Comparison of ENCODE assay signal across 8 mouse cellular contexts in the genomic region with DNA sequence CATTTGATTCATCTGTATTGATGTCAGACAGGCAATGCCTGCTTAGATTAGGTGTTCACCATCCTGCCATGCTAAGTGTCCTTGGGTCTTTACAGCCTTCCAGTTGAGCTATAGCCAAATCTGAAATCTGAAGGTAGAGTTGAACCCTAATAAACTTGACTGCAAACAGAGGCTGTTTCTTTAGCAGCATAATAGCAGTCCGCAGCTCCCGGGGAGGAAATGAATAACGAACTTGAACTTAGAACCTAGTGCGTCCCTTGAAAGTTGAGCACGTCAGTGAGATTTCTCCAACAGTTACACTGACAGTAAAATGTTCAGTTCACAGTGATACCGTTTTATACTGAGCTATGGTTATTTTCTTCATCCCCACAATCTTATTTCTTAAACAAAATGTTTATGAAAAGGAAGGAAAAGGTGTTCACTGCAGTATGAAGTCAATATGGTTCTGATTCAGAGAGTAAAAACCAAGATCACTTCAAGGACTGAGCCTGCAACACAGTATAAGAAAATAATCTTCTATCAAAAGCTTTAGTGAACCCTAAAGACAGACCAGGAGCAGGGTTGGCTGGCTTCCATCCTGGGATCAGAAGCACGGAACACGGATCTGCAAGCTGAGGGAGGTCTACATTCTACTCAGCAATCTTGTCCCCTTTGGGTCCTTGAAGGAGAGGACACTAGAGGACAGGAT.
DNase-seq lines count a peak whose midpoint lies in the region; ATAC-seq and TF ChIP-seq lines count a peak whose summit lies in the region.

No protein-coding gene starts in this region.

- peak overlapping the region; percentile 61 for H3K4me2 ChIP-seq in embryonic facial prominence, embryonic 14.5 days (ENCODE audit: low read depth, low read length)
- H3K4me2 ChIP-seq in hindbrain, embryonic 14.5 days (replicated peaks), result peak overlapping the region; percentile 55
- H3K4me2 ChIP-seq in liver, embryonic 12.5 days, result peak overlapping the region; percentile 72
- H3K4me2 ChIP-seq in stomach, embryonic 14.5 days (replicated peaks; ENCODE audit: low read depth, low read length), result peak overlapping the region; percentile 41

- DNase-seq in layer of hippocampus, adult 2 months (ENCODE audit: low spot score in 2 of 2), result no peak
- no peak for DNase-seq in layer of hippocampus, postnatal 25 days (ENCODE audit: extremely low spot score in 1 of 2, low spot score in 1 of 2)
- DNase-seq in embryonic facial prominence, embryonic 14.5 days (ENCODE audit: low spot score), result peak; percentile 29
- no peak for DNase-seq in hindbrain, embryonic 14.5 days (ENCODE audit: low spot score)
- no peak for DNase-seq in right cerebral cortex, postnatal 4 days
- no peak for DNase-seq in layer of hippocampus, postnatal 14 days (ENCODE audit: low spot score in 2 of 2)

- no peak for TF ChIP-seq CTCF in layer of hippocampus, adult 2 months (conservative IDR thresholded peaks at IDR 0.05)

- H3K27ac ChIP-seq in layer of hippocampus, adult 2 months, result peak overlapping the region; percentile 82
- H3K27ac ChIP-seq in embryonic facial prominence, embryonic 14.5 days (replicated peaks; ENCODE audit: low read depth, low read length), result peak overlapping the region; percentile 94
- H3K27ac ChIP-seq in hindbrain, embryonic 14.5 days, result peak overlapping the region; percentile 97
- peak overlapping the region; percentile 77 for H3K27ac ChIP-seq in liver, embryonic 12.5 days
- peak overlapping the region; percentile 84 for H3K27ac ChIP-seq in stomach, embryonic 14.5 days (ENCODE audit: low read length)

- H3K9ac ChIP-seq in embryonic facial prominence, embryonic 14.5 days (ENCODE audit: low read depth, low read length), result peak overlapping the region; percentile 58
- peak overlapping the region; percentile 58 for H3K9ac ChIP-seq in hindbrain, embryonic 14.5 days
- H3K9ac ChIP-seq in liver, embryonic 12.5 days, result peak overlapping the region; percentile 49
- no peak overlapping the region; the same call in 1 of the 2 replicates for H3K9ac ChIP-seq in stomach, embryonic 14.5 days (replicated peaks; ENCODE audit: low read depth, low read length)

- WGBS in embryonic facial prominence, embryonic 14.5 days, result 7% methylated on average over 8 of the region's 8 CpGs
- WGBS in hindbrain, embryonic 14.5 days, result 14% methylated on average over 8 of the region's 8 CpGs
- WGBS in liver, embryonic 12.5 days (ENCODE audit: insufficient replicate concordance), result 32% methylated on average over 8 of the region's 8 CpGs
- 4% methylated on average over 8 of the region's 8 CpGs for WGBS in stomach, embryonic 14.5 days

- no peaks in the 10 kb centered on the region for H3K36me3 ChIP-seq in embryonic facial prominence, embryonic 14.5 days (ENCODE audit: control insufficient read depth, insufficient read depth, low read length)
- no peaks in the 10 kb centered on the region for H3K36me3 ChIP-seq in hindbrain, embryonic 14.5 days (replicated peaks; ENCODE audit: control insufficient read depth, insufficient read depth)
- no peaks in the 10 kb centered on the region for H3K36me3 ChIP-seq in liver, embryonic 12.5 days
- H3K36me3 ChIP-seq in stomach, embryonic 14.5 days (ENCODE audit: control insufficient read depth, insufficient read depth, low read length), result no peaks in the 10 kb centered on the region

- no peaks in the 10 kb centered on the region for H3K9me3 ChIP-seq in embryonic facial prominence, embryonic 14.5 days (ENCODE audit: control insufficient read depth, low read length)
- H3K9me3 ChIP-seq in hindbrain, embryonic 14.5 days (ENCODE audit: control insufficient read depth, low read length), result no peaks in the 10 kb centered on the region
- H3K9me3 ChIP-seq in liver, embryonic 12.5 days (replicated peaks), result no peaks in the 10 kb centered on the region
- no peaks in the 10 kb centered on the region for H3K9me3 ChIP-seq in stomach, embryonic 14.5 days (ENCODE audit: control insufficient read depth, low read depth, low read length)

- H3K27me3 ChIP-seq in embryonic facial prominence, embryonic 14.5 days (replicated peaks; ENCODE audit: control insufficient read depth, insufficient read depth, low read length), result no peaks in the 10 kb centered on the region
- no peaks in the 10 kb centered on the region for H3K27me3 ChIP-seq in hindbrain, embryonic 14.5 days (ENCODE audit: control insufficient read depth, insufficient read depth, low read length)
- no peaks in the 10 kb centered on the region for H3K27me3 ChIP-seq in liver, embryonic 12.5 days (replicated peaks)
- no peaks in the 10 kb centered on the region for H3K27me3 ChIP-seq in stomach, embryonic 14.5 days (ENCODE audit: control insufficient read depth, insufficient read depth, low read length)

- peak overlapping the region; percentile 57 for H3K4me3 ChIP-seq in layer of hippocampus, adult 2 months
- H3K4me3 ChIP-seq in embryonic facial prominence, embryonic 14.5 days (ENCODE audit: low read depth, low read length), result peak overlapping the region; percentile 37
- peak overlapping the region; percentile 27 for H3K4me3 ChIP-seq in hindbrain, embryonic 14.5 days (replicated peaks; ENCODE audit: low read length)
- H3K4me3 ChIP-seq in liver, embryonic 12.5 days, result peak overlapping the region; percentile 44
- H3K4me3 ChIP-seq in stomach, embryonic 14.5 days (ENCODE audit: low read depth, low read length), result peak overlapping the region; percentile 28

- peak; percentile 80 for ATAC-seq in embryonic facial prominence, embryonic 14.5 days (ENCODE audit: low read depth)
- ATAC-seq in hindbrain, embryonic 14.5 days (ENCODE audit: low FRiP score), result no peak; the same call in 1 of the 2 replicates
- peak; percentile 82 for ATAC-seq in liver, embryonic 12.5 days
- ATAC-seq in stomach, embryonic 14.5 days (ENCODE audit: insufficient number of reproducible peaks, insufficient read depth, low FRiP score, low read depth), result peak; percentile 68

- H3K4me1 ChIP-seq in embryonic facial prominence, embryonic 14.5 days (ENCODE audit: control insufficient read depth, insufficient read depth, low read length), result peaks cover 32% of the 10 kb centered on the region
- H3K4me1 ChIP-seq in hindbrain, embryonic 14.5 days (replicated peaks; ENCODE audit: control insufficient read depth, insufficient read depth, low read length), result peaks cover 41% of the 10 kb centered on the region
- H3K4me1 ChIP-seq in liver, embryonic 12.5 days, result peaks cover 45% of the 10 kb centered on the region
- H3K4me1 ChIP-seq in stomach, embryonic 14.5 days (ENCODE audit: control insufficient read depth, insufficient read depth, low read length), result peaks cover 24% of the 10 kb centered on the region; the same call in 1 of the 2 replicates
